Mouse (Mus musculus) heart, embryonic 12.5 days (tissue): ENCODE results near the gene Thbd. TPM values are rescaled to one million over a fixed set of nuclear protein-coding genes. Genes with fewer than 3 reads are reported as not detected.
A peak's percentile ranks its signal among the peaks of the same experiment; 100 is the strongest.

Experiments
- ATAC-seq: fragments of 200-750 bp; cut with Nextera tagmentation; 2 replicates; pipeline ENCODE4 v1.8.0; 2017; ENCODE audit warnings: moderate TSS enrichment, moderate library complexity; ENCODE audit not compliant: insufficient number of reproducible peaks, low FRiP score
- H3K27ac ChIP-seq: fragments of 300-500 bp; sonication (generic); 2 replicates; pipeline ENCODE4 v1.5.1; 2016; ENCODE audit warnings: mild to moderate bottlenecking, moderate library complexity; ENCODE audit not compliant: poor library complexity, severe bottlenecking
- H3K27me3 ChIP-seq: fragments of 300-500 bp; sonication (generic); replicated peaks from 2 replicates; pipeline ENCODE4 v1.6.1; 2016; ENCODE audit warnings: mild to moderate bottlenecking, moderate library complexity
- H3K36me3 ChIP-seq: fragments of 300-500 bp; sonication (generic); 2 replicates; pipeline ENCODE4 v1.6.1; 2016; ENCODE audit warnings: mild to moderate bottlenecking, moderate library complexity
- H3K4me1 ChIP-seq: fragments of 300-500 bp; sonication (generic); replicated peaks from 2 replicates; pipeline ENCODE4 v1.6.1; 2016; ENCODE audit warnings: mild to moderate bottlenecking
- H3K4me2 ChIP-seq: fragments of 300-500 bp; sonication (generic); 2 replicates; pipeline ENCODE4 v1.6.1; 2016; ENCODE audit warnings: mild to moderate bottlenecking, moderate library complexity
- H3K4me3 ChIP-seq: fragments of 300-500 bp; sonication (generic); 2 replicates; pipeline ENCODE4 v1.5.1; 2016; ENCODE audit warnings: mild to moderate bottlenecking
- H3K9ac ChIP-seq: fragments of 300-500 bp; sonication (generic); 2 replicates; pipeline ENCODE4 v1.6.1; 2016; ENCODE audit warnings: mild to moderate bottlenecking, moderate library complexity
- H3K9me3 ChIP-seq: fragments of 300-500 bp; sonication (generic); replicated peaks from 2 replicates; pipeline ENCODE4 v1.6.1; 2016; ENCODE audit warnings: mild to moderate bottlenecking, moderate library complexity
- WGBS: fragments of 180-500 bp; shearing (Covaris S2); methylation state at CpG from one replicate; pipeline ENCODE4 v1.1.7; 2016; 5-methylcytosine and 5-hydroxymethylcytosine counted together
- polyA plus RNA-seq: library from polyadenylated mRNA; unstranded; fragments of >200 nt; fragmentation: Nextera tagmentation; extraction: Ambion mirVana; gene quantifications from 2 replicates; pipeline ENCODE4 v1.2.1, GENCODE M21; 2016

Gene Thbd
- polyA plus RNA-seq, 1 experiment from 2014 or later = 13.0 TPM

DNA sequence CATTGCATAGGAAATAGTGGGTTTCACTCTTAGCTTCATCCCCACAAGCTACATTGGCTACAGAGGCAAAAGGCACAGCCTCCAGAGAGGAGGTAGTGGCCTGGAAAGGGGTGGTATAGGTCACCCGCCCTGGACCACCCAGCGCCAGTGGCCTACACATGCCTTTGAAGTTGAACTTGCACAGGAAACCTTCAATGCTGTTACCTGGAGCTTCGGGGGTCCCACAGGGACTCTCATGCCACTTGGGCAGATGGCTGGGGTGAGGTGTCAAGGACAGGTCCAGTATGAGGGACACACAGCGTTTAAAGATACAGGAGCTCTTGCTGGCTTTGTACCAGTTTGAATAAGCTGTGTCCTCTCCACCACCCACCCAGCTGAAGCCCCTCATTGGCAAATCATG, 34.7 kb upstream of the Thbd start:
- peak overlapping the region; percentile 71 for H3K9ac ChIP-seq
- H3K36me3 ChIP-seq = no peaks in the 10 kb centered on the region
- no peaks in the 10 kb centered on the region for H3K9me3 ChIP-seq
- peaks cover 22% of the 10 kb centered on the region for H3K4me1 ChIP-seq
- no peaks in the 10 kb centered on the region for H3K27me3 ChIP-seq
- 73% methylated on average over 4 of the region's 4 CpGs for WGBS
- H3K4me2 ChIP-seq = peak overlapping the region; percentile 50
- H3K4me3 ChIP-seq = peak overlapping the region; percentile 46
- no peak for ATAC-seq
- peak overlapping the region; percentile 87 for H3K27ac ChIP-seq

DNA sequence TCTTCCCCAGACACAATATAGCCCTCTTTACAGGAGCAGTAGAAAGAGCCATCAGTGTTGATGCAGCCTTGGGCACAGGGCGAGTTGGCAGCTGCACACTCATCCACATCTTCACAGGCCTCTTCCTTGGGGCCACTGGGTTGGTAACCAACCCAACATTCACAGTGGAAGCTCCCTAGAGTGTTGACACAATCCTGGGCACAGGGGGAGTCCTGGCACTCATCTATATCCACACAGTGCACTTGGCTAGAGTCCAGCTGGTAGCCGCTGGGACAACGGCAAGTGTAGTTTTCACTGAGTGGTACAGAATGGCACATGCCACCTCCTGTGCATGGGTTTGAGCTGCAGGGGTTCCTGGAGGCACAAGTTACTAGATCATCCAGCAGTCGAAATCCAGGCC, 34.2 kb upstream of the Thbd start:
- Histone ChIP-seq H3K9ac (peak overlapping the region; percentile 71), H3K27me3 (no peaks in the 10 kb centered on the region), H3K27ac (peak overlapping the region; percentile 87), H3K36me3 (no peaks in the 10 kb centered on the region), H3K9me3 (no peaks in the 10 kb centered on the region), H3K4me2 (peak overlapping the region; percentile 50), H3K4me1 (peaks cover 22% of the 10 kb centered on the region), H3K4me3 (peak overlapping the region; percentile 46)
- ATAC-seq = no peak
- WGBS = 76% methylated on average over 4 of the region's 4 CpGs

DNA sequence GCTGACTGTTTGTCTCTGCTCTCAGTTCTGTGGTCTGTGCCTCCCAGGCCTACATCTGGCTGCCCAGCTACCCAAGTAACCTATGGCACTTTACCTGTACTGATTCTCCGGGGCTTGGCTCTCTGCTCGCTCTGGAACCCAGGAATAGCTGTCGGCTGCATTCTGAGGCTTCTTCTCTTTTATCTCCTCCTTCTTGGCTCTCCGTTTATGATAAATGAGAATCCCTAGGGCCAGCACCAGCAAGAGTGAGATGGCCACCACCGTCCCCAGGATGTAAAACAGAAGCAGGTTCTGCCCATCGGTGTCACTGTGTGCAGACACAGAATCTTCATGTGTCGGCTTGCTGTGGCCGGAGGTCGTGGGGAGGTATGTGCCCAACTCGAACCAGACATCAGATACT, 33.4 kb upstream of the Thbd start:
- Histone ChIP-seq H3K27me3 (no peaks in the 10 kb centered on the region), H3K36me3 (no peaks in the 10 kb centered on the region), H3K4me1 (peaks cover 20% of the 10 kb centered on the region), H3K27ac (peak overlapping the region; percentile 87), H3K9me3 (no peaks in the 10 kb centered on the region), H3K9ac (peak overlapping the region; percentile 71), H3K4me2 (peak overlapping the region; percentile 50), H3K4me3 (peak overlapping the region; percentile 46)
- no peak for ATAC-seq
- WGBS = 59% methylated on average over 10 of the region's 10 CpGs

DNA sequence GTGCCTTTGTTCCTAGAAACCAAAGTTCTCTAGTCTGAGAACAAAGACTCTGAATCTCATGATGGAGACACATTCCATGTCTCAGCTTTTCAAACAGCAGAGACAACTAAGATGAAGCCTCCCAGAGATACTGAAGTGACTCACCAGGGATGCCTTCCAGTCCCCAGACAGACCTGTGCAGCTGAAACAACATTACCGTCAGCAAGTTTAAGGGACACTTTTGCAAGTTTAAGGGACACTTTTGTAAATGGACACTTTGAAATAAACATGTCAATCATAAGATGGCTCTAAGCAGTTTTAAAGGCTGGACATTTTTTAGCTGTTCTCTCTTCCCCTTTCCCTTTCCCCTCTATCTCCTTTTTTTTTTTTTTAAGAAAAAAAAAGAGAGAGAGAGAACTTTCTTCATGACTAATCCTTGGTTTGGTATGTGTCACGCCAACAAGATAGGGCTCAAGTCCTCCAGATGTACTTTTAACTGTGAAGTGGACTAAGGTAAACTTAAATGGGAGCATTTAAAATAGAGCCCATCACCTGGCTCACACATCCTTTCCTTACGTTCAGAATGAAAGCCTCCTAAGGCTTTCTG, 31.8 kb upstream of the Thbd start:
- Histone ChIP-seq H3K36me3 (no peaks in the 10 kb centered on the region), H3K27me3 (no peaks in the 10 kb centered on the region), H3K9ac (no peak overlapping the region), H3K4me2 (peak overlapping the region; percentile 50), H3K9me3 (no peaks in the 10 kb centered on the region), H3K4me1 (peaks cover 21% of the 10 kb centered on the region), H3K4me3 (peak overlapping the region; percentile 46), H3K27ac (0 out of 2 replicates have a peak overlapping the region, but pooled peaks have one; percentile 31)
- ATAC-seq = no peak
- WGBS = 26% methylated on average over 3 of the region's 3 CpGs

DNA sequence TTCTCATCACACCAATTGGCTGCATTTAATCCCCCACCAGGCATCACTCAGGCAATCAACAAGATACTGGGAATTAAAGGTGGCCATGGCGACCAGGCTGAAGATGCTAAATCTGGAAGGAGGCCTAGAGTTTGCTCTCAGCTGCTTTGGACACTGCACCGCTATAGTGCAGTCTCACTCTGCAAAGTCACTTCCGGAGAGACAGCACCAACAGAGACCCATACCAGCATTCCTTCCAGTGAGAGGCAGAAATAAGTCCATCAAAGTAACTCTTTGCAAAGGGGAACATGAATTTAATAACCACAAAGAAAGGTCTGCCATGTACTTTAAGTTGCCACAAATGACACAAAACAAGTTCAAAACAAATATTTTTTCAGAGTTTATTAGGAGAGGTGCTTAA, 28.3 kb upstream of the Thbd start:
- WGBS = 33% methylated on average over 3 of the region's 3 CpGs
- peaks cover 4% of the 10 kb centered on the region; the same call in 1 of the 2 replicates for H3K4me1 ChIP-seq
- no peaks in the 10 kb centered on the region for H3K36me3 ChIP-seq
- no peak overlapping the region for H3K4me3 ChIP-seq
- no peaks in the 10 kb centered on the region for H3K9me3 ChIP-seq
- ATAC-seq = no peak
- H3K27ac ChIP-seq = no peak overlapping the region
- H3K4me2 ChIP-seq = peak overlapping the region; percentile 17; the same call in 1 of the 2 replicates
- no peaks in the 10 kb centered on the region for H3K27me3 ChIP-seq
- H3K9ac ChIP-seq = no peak overlapping the region

DNA sequence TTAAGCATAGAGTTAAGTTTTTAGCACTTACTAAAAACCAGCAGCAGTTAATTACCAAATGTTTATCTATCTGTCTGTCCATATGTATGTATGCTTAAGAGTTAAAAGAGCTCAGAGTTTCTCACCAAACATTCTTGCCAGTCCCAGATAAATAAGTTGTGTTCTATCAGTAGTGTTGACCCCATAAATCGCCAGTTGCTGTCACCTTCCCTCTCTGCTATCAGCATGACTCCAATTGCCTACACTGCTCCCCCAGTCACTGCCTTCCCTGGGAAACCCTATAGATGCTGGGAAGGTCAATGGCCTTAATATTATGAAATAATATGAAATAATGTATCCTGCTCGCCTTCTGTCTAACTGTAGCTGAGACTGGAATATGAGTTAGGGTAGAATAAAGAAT, 24.4 kb upstream of the Thbd start:
- no peak overlapping the region for H3K4me3 ChIP-seq
- no peak for ATAC-seq
- H3K4me2 ChIP-seq = no peak overlapping the region
- no peaks in the 10 kb centered on the region for H3K27me3 ChIP-seq
- H3K4me1 ChIP-seq = peaks cover 4% of the 10 kb centered on the region; the same call in 1 of the 2 replicates
- H3K36me3 ChIP-seq = no peaks in the 10 kb centered on the region
- H3K27ac ChIP-seq = no peak overlapping the region
- H3K9me3 ChIP-seq = no peaks in the 10 kb centered on the region
- no peak overlapping the region for H3K9ac ChIP-seq
- 40% methylated on average over 2 of the region's 2 CpGs for WGBS

DNA sequence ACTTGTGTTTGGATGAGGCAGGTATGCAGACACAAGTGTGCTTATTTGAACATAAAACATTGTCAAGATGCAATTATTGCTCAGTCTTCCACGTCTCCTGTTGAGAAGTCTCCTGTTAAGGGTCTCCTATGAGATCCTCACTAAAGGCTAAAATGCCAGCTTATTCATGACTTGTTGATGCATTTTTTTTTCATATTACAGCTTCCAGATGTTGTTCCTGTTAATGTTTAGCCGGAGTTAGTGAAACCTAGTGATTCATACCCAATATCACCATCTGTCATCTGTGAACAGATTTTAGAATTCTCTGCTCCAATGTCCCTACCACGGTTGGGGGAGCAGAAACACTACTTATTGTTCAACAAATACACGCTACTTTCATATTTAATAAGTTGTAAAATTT, 23.0 kb upstream of the Thbd start:
- no peaks in the 10 kb centered on the region for H3K27me3 ChIP-seq

DNA sequence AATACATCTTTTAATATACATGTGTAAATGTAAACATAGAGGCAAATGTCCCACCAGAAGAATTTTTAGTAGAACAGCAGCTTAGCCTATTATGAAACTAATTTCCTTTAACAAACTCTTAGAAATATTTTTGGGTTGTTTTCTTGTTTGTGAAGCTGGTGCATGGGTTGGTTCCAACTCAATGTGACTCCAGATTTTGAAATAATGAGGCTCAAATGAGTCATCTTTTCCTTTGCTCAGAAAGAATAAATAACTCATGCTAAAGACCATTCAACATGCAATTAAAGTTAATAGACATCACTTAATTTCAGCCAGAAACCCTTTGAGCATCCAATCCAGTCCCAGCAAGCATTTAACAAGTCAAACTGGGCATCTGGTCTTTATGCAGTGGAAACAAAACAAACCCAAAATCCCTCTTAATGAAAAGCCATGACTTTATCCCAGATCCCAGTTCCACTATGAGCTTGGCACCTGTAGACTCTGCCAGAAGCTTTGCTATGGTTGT, 21.1 kb upstream of the Thbd start:
- ATAC-seq = no peak
- no peaks in the 10 kb centered on the region for H3K27me3 ChIP-seq

More for the DNA sequence above, 23.0 kb upstream of the Thbd start:
- Histone ChIP-seq H3K9ac (no peak overlapping the region), H3K4me2 (no peak overlapping the region), H3K4me1 (no peaks in the 10 kb centered on the region), H3K9me3 (no peaks in the 10 kb centered on the region), H3K4me3 (no peak overlapping the region), H3K27ac (no peak overlapping the region), H3K36me3 (no peaks in the 10 kb centered on the region)
- no peak for ATAC-seq
- WGBS = 72% methylated on average over 4 of the region's 4 CpGs

DNA sequence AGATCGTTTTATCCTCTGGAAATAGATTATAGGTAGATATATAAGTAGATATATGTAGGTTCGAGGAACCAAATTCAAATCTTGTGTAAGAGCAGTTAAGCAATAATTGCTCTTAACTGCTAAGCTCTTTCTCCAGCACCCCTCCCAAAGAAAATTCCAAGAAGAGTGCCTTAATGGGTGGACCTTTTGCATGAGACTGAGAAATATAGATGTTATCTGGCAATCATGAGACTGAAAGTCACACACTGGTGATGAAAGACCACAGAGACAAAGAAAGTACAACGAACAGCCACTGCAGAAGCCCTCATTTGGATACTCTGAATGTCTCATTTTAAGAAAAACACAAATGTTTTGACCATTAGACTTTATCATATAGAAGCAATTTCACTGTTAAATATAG, 20.5 kb upstream of the Thbd start:
- Histone ChIP-seq H3K4me3 (no peak overlapping the region), H3K36me3 (no peaks in the 10 kb centered on the region), H3K9me3 (no peaks in the 10 kb centered on the region), H3K4me1 (no peaks in the 10 kb centered on the region), H3K27ac (no peak overlapping the region), H3K4me2 (no peak overlapping the region), H3K9ac (no peak overlapping the region), H3K27me3 (no peaks in the 10 kb centered on the region)
- ATAC-seq = no peak
- 72% methylated on average over 3 of the region's 3 CpGs for WGBS

More for the DNA sequence above, 21.1 kb upstream of the Thbd start:
- no peak overlapping the region for H3K4me3 ChIP-seq
- H3K4me2 ChIP-seq = no peak overlapping the region
- no peaks in the 10 kb centered on the region for H3K4me1 ChIP-seq
- no peaks in the 10 kb centered on the region for H3K36me3 ChIP-seq
- no peak overlapping the region for H3K27ac ChIP-seq
- no peak overlapping the region for H3K9ac ChIP-seq
- H3K9me3 ChIP-seq = no peaks in the 10 kb centered on the region

DNA sequence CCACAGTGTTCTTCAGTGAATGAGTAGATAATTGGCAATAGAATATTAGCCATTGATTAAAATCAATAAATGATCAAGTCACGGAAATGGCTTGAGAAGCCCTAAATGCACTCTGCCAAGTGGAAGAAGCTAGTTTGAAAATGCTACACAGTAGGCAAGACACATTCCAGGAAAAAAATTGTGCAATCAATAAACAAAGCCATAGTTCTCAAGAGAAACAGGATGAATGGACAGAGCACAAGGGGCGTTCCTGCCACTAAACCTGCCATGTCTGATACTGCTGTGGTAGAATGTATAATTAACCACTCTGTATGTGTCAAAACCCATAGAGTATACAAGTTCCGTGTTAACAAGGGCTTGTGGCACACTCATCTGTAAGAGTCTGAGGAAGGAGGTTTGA, 19.6 kb upstream of the Thbd start:
- no peaks in the 10 kb centered on the region for H3K27me3 ChIP-seq
- no peak overlapping the region for H3K4me2 ChIP-seq
- H3K4me3 ChIP-seq = no peak overlapping the region
- no peaks in the 10 kb centered on the region for H3K36me3 ChIP-seq
- no peak overlapping the region for H3K27ac ChIP-seq
- no peaks in the 10 kb centered on the region for H3K4me1 ChIP-seq
- no peak for ATAC-seq
- no peak overlapping the region for H3K9ac ChIP-seq
- WGBS = 78% methylated on average over 3 of the region's 3 CpGs
- no peaks in the 10 kb centered on the region for H3K9me3 ChIP-seq

DNA sequence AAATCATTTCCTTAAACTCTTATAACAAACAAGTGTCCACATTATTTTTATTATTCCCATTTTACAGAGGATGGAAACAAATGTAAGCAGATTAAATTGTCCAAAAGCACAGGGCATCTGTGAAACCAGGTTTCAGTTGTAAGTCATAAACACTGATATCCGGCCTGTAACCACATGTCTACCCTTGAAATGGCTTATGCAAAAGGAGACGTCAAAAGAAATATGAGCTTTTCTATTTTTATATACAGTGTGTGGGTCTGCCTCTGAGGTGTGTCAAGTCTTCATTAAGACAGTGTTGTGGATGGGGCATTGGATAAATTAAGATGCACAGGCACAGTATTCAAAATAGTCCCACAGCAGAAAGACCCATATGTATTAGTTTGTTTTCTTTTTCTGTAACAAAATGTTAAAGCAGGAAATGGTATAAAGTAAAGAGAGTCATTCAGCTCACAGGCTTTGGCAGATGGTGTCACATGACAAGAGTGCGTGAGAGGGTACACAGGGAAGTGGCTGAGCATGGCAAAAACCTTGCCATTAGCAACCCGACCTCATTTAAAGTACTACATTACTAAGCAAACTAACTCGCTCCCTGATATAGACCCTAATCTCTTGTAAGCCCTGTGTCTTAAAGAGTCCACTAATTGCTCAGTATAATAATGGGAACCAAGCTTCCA, 17.9 kb upstream of the Thbd start:
- H3K36me3 ChIP-seq = no peaks in the 10 kb centered on the region
- no peak overlapping the region for H3K9ac ChIP-seq
- H3K9me3 ChIP-seq = no peaks in the 10 kb centered on the region
- H3K4me3 ChIP-seq = no peak overlapping the region
- WGBS = 78% methylated on average over 5 of the region's 5 CpGs
- H3K4me2 ChIP-seq = no peak overlapping the region
- no peaks in the 10 kb centered on the region for H3K27me3 ChIP-seq
- H3K27ac ChIP-seq = no peak overlapping the region
- ATAC-seq = no peak
- H3K4me1 ChIP-seq = no peaks in the 10 kb centered on the region
